Mouse (Mus musculus) olfactory bulb, adult 2 months (tissue): ENCODE data around the gene Mob3b. TPM values are rescaled to one million over a fixed set of nuclear protein-coding genes. Genes with fewer than 3 reads are reported as not detected.

ENCODE experiments used
- H3K27ac ChIP-seq: fragments of 200-500 bp; 2 replicates; pipeline ENCODE4 v1.5.1; 2012; ENCODE audit warnings: low read depth, low read length; ENCODE audit not compliant: insufficient read depth
- H3K4me1 ChIP-seq: fragments of 200-500 bp; 2 replicates; pipeline ENCODE4 v1.6.1; 2012; ENCODE audit warnings: low read length; ENCODE audit not compliant: control insufficient read depth, insufficient read depth
- H3K4me3 ChIP-seq: fragments of 200-500 bp; 2 replicates; pipeline ENCODE4 v1.5.1; 2012; ENCODE audit warnings: mild to moderate bottlenecking, low read depth, low read length, moderate library complexity; ENCODE audit not compliant: insufficient read depth
- CTCF ChIP-seq: fragments of 200-500 bp; IDR thresholded peaks from 2 replicates; pipeline ENCODE4 v1.5.1; 2012; ENCODE audit warnings: low read depth, mild to moderate bottlenecking, low read length, moderate library complexity; ENCODE audit not compliant: insufficient read depth
- POLR2A ChIP-seq: fragments of 200-500 bp; IDR thresholded peaks from 2 replicates; pipeline ENCODE4 v1.6.1; 2012; ENCODE audit warnings: mild to moderate bottlenecking, low read depth, low read length, moderate library complexity; ENCODE audit not compliant: insufficient read depth
- WGBS: fragments of 180-500 bp; shearing (Covaris S2); methylation state at CpG from one replicate; pipeline ENCODE4 v1.1.7; 2018; 5-methylcytosine and 5-hydroxymethylcytosine counted together
- polyA plus RNA-seq: library from polyadenylated mRNA; stranded (reverse); fragments of >200 nt; gene quantifications from 2 replicates; pipeline ENCODE4 v1.2.4, GENCODE M21; 2012; ENCODE audit warnings: low replicate concordance; ENCODE audit not compliant: missing spikeins, insufficient read depth, insufficient read length

Mob3b gene
- polyA plus RNA-seq, 1 experiment, result not detected

DNA sequence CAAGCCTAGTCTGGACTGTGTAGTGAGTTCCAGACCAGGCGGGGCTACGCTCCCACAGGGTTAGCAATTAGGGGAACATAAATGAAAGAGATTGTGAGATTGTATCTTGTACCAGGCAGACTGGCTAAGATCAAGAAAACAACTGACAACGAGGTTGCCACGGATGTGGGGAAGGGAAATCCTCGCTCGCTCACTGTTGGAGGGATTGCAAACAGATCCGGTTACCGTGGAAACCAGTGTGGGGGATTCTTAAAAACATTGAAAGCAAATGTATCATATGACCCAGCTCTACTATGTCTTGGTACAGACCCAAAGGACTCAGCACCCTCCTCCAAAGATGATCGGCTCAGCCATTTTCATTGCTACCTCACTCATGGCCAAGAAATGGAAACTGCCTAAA is 257.1 kb downstream of the Mob3b start:
- Histone ChIP-seq H3K27ac (no peak overlapping the region), H3K4me3 (no peak overlapping the region), H3K4me1 (no peaks in the 10 kb centered on the region)
- TF ChIP-seq POLR2A (no peak), CTCF (no peak)
- WGBS, result 24% methylated on average over 9 of the region's 9 CpGs

DNA sequence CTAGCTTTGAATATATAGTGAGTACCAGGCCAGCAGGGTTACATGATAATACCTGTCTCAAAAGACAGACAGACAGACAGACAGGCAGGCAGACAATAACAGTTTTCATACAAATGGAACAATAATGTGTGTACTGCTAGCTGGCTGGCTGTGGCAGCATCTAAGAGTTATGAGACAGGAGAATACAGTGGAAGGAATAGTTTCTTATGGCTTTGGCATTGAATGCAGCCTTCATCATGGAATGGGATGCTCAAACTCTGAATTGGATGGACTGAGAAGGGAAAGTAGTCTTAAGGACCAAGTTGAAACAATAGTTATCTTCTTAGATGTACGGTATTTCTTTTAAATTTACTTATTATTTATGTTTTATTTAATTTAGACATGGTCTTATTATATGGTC is 258.0 kb downstream of the Mob3b start:
- 98% methylated on average over 1 of the region's 1 CpGs for WGBS
- Histone ChIP-seq H3K27ac (no peak overlapping the region), H3K4me1 (no peaks in the 10 kb centered on the region), H3K4me3 (no peak overlapping the region)
- TF ChIP-seq POLR2A (no peak), CTCF (no peak)

Other genes starting within 250 kb of the Mob3b start
- not detected in 2 replicates for gene Ifnk, start 5.4 kb downstream of the Mob3b start, polyA plus RNA-seq
- not detected in 2 replicates for gene C9orf72, start 68.7 kb upstream of the Mob3b start, polyA plus RNA-seq